Mouse (Mus musculus) kidney, adult 9 months (tissue): ENCODE results near the gene Tgif1.

Experiments used
- DNase-seq: peaks from one replicate; pipeline ENCODE4 v3.0.0; 2022

Tgif1 gene

DNA sequence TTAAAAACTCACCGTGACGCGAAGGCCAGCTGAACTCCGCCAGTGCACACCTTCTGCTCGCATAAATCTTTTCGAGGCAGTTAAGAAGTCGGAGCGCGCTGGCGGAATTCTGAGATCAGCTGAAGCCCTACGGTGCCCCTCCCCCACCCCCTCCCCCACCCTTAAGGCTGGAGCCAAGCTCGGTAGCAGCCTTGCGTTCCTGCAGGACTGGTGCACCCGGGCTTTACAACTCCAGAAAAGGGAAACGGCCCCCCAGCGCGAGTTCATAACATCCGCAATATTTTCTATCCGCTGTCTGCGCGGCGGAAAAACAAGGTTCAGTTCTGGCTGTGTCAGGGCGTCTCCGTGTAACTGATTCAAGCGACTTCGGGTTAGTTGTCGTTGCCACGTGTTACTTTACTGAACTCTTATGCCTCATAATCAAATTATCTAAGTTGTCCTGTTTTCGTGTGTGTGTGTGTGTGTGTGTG is at the start of gene Tgif1:
Tgif1 (minus strand) TSS at position 111 of the 470 bp plus-strand sequence.
- DNase-seq: peak; percentile 76

DNA sequence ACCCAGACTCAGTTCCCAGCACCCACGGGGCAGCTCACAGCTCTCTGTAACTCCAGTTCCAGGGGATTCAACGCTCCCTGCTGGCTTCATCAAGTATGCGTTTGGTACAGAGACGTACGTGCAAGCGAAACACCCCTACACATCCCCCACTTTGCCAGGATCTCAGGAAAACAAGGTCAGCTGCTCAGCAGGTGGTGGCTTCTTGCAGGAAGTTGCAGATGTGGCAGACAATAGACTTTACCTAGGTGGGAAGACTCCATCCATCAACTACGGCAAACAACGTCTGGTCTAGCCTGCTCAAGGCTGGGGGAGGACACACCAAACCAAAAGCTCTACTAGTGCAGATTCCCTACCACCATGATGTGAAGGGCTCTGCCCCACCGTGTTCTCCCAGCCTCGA is 47.3 kb upstream of the Tgif1 start:
- DNase-seq: no peak

DNA sequence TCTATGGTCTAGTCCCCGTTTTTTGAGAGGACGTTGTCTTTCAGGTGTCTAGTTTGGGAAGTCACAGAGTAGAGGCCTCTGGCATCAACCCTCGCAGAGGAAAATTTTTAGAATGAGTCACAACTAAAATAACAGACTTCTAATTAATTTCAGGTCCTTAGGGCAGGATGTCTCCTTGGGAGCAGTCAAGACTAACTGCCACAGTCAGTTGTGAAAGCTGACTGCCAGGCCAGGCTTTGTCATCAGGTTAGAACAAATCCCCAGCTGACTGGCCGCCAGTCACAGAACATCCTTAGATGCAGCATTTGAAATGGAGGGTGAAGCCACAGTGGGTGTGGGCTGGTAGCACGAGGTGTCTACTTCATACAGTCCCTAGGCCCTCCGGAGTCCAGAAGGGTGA is 46.3 kb upstream of the Tgif1 start:
- DNase-seq: no peak

DNA sequence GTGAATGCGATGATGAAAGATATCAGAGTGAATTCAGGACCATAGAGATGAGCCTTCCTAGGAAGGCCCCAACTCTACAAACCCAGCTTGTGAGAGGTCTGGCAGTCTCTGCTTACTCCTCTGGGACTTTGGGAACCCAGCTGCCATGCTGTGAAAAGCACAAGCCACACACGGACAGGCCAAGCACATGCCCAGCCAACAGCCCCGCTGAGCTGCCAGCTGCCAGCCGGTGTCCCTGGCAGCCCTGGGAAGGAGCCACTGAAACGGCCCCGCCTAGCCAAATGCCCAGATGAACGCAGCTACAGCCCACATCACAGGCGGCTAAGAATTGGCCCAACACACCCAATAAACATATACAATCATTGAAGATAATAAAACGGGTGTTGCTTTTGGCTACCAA is 41.5 kb upstream of the Tgif1 start:
- no peak for DNase-seq

DNA sequence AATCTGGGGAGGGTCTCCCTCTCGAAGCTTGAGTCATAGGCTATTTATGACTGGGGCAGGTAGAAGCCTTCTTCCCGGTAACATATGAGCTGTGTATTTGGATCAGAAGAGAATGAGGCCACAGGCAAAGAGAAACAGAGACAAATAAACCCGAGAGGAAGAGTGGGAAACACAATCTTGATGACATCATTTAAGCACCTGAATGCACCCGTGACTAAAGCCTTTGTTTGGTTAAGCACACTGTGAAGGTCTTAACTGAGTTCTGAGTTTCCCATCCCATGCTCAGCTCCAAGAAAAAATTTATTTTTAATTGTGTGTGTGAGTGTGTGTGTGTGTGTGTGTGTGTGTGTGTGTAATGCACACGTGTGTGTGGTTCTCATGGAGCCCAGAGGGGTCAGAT is 39.8 kb upstream of the Tgif1 start:
- DNase-seq: no peak

DNA sequence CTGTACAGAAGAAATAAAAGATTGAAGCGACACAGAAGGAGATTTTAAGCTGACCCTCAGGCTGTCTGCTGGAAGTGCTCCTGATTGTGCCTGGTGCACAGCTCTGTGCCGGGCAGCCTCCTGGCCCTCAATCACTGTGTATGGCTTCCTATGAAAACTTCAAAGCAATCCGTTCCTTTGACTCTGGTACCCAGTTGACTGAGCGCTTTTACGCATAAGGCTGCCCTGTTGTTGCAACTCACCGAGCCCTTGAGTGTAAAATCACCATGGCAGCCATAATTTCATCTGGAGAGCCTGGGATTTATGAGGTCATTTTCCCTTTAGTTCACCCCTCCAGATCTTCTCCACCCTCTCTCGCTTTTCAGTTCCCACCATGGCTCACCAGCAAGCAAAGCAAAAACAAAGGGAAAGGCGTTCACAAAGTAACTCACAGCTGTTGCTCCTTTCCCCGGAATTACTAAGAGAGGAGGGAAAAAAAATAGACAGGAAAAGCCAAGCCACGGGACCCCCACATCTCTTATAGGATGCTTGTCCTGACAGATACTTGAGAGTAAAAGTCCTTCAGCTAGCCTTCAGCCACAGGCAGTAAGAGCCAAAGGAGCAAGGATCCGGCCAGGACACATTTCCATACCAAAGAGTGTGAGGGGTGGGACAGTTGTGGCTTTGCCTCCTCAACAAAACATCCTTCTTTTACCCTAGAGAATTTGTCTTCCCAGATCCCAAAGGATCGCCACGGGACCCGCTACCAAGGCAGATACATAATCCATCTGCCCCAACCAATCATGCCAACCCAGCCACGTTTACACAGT is 39.1 kb upstream of the Tgif1 start:
- no peak for DNase-seq

DNA sequence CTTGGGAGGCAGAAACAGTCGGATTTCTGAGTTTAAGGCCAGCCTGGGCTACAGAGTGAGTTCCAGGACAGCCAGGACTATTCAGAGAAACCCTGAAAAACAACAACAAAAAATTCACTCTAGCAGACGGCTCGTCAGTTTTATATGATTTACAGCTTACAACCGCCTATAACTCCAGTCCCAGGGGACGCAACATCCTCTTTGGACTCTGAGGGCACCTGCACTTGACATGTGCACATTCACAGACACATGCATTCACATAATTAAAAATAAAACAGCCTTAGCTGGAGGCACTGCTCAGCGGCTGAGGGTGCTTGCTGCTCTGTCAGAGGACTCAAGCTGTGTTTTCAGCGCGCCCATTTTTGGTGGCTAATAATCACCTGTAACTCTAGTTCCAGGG is 37.2 kb upstream of the Tgif1 start:
- DNase-seq: no peak

DNA sequence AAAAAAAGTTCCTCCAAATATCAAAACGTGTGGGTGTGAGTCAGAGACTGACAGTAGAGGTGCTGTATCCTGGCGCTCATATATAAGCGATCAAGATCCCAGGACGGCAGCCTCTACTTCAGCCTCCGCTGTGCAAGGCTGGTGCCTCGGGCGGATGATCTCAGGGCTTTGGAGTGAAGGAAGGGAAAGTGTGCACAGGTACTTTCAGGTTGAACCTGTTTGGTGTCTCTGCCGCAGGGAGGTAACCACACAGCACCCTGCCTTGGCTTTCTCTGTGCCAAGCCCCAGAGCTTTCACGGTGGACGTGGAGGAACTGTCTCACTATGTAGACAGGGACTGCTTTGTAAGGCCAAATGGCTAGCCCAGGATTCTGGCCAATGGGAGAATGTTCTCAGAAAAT is 35.3 kb upstream of the Tgif1 start:
- no peak for DNase-seq

DNA sequence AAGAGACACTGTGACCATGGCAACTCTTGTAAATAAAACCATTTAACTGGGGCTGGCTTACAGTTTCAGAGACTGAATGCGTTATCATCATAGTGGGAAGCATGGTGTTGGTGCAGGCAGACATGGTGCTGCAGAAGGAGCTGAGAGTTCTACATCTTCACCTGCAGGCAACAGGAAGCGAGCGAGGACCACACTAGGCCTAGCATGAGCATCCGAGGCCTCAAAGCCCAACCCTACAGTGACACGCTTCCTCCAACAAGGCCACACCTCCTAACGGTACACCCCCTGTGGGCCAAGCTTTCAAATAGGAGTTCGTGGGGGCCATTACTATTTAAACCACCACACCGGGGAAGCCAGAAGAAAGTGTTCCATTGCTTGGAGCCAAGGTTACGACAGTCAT is 34.5 kb upstream of the Tgif1 start:
- DNase-seq: no peak

DNA sequence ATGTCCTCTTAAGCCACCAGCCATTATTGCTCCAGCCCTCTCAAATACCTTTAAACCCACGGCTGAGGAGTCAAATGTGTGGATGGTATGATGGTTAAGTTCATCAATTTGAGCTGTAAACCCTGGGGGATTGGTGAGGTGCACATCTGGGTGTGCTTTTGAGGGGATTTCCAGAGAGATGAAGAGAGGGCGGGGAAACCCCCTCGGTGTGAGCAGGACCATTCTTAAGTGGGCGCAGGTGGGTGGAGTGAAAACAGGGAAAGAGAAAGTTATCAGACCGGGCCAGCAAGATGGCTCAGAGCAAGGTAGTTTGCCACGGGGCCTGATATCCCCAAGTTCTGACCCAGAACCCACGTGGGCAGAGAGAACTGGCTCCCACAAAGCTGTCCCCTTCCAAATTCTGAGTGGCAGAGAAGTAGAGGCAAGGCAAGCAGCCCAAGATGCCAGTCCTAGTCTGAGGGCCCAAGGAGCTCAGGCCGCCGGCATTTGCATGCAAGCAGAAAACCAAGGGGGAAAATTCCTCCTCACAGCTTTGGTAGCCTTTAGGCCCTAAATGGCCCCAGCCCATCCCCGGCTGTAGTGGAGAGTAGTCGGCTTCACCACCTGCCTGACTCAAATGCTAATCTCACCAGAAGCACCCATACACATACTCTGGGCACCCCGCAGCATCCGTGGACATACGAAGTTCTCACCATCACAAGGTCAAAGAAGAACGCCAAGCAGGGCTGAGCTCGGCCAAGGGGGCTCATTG is 33.5 kb upstream of the Tgif1 start:
- DNase-seq: no peak

DNA sequence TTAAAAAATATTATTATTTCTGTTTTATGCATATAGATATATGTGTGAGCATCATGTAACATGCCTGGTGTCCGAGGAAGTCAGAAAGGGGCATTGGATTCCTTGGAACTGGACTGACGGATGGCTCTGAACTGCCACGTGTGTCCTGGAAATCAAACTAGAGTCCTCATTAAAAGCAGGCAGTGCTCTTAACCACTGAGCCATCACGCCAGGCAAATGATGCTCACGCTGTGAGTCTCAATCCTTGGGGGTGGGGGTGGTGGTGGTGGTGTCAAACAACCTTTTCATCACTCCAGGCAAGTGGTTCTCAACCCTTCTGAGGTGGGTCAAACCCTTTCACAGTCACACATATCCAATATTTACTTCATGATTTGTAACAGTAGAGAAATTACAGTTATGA is 32.5 kb upstream of the Tgif1 start:
- no peak for DNase-seq

DNA sequence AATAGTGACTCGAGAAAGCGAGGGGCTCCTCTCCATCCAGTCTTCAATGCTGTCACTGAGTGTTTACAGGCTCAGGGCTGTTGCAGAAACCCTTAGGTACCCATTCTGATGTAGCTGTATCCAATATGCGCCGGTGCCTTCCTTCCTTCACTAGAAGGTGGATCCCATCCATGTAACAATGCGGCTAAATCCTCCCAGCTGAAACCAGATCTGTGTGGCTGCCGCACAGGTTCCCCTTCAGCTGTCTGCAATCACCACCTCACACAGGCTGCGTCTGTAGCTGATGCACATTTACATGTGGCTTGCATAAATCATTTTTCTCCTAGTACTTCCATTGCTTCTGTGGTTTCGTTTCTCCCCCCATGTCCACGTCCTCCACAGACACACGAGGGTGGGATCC is 28.6 kb upstream of the Tgif1 start:
- no peak for DNase-seq

DNA sequence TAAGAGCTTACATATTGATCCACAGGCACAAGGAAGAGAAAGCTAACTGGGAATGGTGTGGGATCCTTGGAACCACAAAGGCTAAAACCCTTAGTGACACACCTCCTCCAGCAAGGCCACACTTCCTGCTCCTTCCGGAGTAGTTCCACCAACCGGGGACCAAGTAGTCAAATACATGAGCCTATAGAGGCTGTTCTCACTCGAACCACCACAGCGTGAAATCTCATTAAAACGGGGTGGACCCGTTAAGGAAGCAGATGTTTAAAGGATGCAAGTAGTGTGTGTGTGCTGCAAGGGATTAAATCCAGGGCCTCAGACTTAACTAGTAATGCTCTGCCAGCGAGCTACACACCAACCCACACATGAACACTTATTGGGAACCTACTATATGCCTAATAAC is 27.8 kb upstream of the Tgif1 start:
- DNase-seq: no peak

DNA sequence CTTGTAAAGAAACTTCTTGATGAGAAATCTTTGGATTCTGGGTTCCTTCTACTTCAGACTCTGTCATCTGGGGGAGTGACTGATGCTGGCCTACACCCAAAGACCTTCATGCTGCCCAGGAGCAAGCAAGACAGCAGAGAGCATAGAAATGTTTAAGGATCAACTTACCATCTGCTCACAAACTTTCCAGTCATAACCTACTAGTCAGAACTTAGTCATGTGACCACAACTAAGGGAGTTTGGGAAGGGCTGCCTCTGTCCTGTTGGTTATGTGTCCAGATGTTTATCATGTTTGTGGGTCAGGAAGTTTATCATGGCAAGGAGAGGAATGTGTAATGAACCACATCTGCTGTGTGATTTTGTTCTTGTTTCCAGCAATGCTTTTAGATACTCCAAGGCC is 24.9 kb upstream of the Tgif1 start:
- DNase-seq: no peak

DNA sequence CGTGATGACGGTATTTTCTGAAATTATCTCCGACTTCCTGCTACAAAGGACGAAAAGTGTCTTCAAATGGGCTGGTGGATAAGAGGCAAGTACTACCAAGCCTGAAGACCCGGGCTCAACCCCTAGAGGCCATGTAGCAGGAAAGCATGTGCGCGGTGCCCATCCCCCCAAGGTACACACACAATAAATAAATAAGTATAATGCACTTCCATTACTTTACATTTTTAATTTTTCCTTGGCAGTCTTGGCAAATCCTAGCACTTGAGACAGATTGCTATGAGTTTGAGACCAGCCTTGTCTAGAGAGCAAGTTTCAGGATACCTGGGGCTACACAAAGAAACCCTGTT is 20.4 kb upstream of the Tgif1 start:
- DNase-seq: no peak

DNA sequence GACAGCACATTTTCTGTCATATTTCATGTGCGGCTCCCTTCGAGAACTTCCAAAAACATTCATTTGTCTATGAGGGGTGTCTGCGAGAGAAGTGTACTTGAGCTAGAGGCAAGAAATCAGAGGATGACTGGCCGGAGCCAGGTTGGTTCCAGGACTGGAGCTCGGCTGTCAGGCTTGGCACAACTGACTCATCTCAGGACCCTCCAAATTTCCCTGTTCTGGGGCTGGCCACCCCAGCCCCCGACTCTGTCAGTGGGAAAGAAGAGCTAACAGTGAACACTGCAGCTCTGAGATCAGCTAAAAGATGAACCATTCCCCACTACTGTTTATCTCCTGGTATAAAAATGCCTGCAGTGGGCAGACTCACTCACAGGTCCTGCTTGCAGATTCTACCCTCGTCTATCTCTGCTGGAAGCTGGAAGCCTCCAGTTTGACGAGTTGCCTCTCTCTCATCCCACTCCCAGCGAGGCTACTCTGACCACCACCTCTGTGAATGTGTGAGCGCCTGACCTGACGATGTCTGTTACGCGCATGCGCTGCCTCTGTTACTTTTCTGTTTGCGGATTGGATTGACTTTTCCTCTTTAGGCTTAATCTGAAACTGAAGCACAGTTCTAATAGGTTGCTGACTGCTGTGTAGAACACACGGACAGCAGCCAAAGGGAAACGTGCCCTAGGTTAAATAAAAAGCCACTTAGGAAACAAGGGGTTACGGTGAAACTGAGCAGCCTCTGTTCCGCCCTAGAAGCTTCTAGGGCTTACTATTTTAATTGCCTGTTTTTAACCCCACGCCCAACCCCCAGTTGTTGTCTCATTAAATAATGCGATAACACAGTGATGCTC is 19.8 kb upstream of the Tgif1 start:
- no peak for DNase-seq

DNA sequence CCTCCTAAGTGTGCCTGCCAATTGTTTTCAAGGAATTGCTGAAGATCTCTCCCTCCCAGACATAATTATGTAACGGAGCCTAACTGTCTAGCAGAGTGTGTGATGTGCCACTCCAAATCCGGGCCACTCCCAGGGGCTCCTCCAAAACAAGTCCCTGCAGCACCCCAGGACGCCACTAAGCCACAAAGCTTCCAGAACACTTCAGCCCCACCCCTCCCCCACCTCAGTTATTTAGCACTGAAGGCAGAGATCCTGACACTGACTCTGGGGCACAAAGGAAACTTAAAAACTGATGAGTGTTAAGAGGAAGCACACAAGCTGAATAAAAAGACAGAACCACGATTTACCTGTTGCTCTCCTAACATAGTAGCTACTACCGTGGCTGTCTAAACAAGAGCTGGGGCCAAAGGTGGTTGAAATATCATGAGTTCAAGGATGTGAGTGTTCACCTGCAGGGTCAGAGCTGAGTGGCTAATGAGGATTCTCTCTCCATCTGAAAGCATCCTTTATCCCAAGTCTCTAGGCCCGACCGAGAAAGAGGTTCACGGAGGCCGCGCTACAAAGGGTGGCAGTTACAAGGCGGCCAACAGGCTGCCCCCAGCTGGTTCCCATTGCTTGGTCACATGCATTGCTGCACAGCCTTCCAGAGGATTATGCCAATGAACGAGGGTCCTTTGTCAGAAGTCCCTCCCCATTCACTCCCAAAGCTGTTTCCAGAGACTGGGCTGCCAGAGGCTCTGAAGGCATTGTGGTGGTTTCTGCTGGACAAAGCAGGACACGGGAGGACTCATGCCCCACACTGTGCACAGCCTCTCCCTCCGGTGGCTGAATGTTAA is 19.0 kb upstream of the Tgif1 start:
- DNase-seq: no peak

DNA sequence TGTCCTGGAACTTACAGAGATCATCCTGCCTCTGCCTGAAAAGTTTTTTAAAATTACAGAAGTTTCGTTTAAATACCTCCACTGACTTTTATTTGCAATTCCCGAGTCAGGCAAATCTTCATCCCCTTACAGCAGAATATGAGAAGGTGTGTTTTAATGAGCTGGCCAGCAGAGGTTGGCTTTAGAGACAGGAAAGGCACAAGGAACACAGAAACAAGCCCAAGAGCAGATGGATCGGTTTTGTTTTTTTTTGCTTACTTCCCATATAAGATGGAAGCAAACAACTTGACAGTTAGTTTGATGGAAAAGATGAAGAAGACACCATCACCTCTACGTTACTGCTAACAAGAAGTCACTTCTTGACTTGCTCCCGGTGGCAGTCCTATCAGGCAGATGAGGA is 18.3 kb upstream of the Tgif1 start:
- no peak for DNase-seq

DNA sequence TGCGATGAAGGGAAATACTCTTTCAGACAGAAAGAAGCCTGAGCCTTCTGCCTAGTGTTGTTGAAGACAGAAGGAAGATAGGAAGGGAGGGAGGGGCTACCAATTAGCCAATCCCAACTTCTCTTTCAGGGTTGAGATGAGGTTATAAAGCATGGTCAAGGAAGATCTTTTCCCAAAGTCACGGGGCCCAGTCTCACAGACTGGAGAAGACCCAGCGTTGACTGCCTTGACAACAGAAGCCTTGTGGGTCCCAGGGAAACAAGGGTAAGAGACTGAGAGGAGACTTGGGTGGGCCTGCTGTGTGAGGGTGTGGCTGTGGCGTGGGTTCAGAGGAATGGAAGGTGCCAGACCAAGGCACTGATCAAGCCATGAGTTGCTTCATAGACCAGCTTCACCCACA is 17.2 kb upstream of the Tgif1 start:
- DNase-seq: no peak

DNA sequence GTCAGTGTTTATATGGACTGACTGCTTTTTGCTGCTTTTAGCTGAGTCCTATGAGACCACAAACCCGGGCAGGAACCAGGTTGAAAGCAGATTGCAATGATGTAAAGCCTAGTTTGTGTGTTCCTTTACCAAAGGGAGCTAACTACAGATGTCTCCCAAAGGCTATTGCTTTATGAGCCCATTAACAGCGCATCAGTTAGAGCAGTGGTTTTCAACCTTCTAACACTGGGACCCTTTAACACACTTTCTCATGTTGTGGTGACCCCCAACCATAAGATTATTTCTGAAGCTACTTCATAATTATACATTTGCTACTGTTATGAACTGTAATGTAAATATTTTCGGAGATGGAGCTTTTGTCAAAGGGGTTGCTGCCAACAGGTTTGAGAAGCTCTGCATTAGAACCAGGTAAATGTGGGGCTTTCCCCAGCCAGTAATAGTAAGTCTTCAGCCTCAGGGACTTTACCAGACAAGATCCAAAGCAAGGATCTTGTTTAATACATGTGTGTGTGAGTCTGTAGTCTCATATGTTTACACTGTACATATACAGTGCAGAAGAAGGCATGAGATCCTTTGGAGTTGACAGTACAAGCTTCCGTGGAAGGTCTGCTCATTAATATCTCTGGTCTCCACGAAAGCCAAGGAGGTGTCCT is 15.4 kb upstream of the Tgif1 start:
- no peak for DNase-seq

DNA sequence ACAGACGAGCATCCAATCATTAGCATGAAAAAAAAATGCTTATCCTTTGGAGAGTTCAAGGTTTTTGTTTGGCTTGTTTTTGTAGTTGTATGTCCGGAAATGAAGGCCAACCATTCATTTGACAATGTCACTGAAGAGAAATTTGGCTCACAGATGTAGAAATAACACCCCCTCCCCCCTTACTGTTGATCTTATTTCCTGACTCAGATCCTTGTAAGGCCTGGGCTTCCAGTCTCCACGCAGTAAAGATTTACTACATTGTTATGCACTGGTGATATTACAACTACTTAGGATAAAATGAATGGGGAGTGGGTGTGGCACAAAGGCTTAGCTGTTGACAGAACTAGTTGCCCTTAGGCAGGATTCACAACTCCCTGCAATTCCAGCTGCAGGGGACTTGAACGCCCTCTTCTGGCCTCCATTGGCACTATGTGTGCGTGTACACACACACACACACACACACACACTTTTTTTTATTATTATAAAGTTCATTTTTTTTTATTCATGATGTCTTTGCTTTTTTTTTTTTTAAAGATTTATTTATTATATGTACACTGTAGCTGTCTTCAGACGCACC is 13.3 kb upstream of the Tgif1 start:
- no peak for DNase-seq

DNA sequence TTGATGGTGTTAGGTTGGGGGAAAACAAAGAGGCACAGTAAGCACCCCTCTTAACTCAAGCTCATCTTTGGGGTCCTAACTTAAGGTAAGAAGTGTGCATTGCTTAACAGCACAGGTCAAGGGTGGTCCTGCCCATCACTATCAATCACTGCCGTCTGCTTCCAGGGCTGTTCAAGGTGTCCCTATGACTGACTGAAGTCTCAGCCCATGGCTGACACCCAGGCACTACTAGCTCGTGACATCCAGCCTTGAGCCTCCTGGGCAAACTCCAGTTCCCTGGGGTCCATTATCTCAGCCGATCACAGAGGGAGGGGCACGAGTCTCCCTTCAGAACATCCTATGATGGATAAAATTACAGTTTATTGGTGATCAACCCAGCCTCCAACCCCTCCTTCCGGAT is 12.7 kb upstream of the Tgif1 start:
- no peak for DNase-seq
